Mouse (Mus musculus): Measurements from ENCODE around the gene Olfr1028. TPM values are rescaled to one million over a fixed set of nuclear protein-coding genes. Genes with fewer than 3 reads are reported as not detected.

Gene Olfr1028
- total and polyA plus RNA-seq, 3 experiments = not detected

DNA sequence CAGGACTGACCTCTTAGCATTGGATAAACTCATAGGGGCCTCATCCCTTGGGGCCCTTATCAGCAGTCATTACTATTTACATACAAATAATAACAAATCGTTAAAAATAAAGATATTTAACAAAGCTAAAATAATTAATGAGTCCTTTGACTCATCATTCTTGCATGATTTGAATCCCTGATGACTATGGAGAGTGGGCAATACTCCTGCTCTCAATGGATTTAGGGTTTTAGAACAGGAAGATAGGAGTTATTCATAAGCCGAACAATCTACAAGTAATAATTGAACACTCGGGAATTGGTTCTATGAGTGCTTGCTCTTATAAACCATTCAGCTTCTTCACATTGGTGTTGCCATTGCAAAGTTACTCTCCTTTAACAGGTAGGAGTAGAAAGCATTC is 29.0 kb upstream of the Olfr1028 start, which contains the start of gene Olfr1026:
Olfr1026 (plus strand) TSS at position 301 of the 400 bp plus-strand sequence.
- TF ChIP-seq CTCF (conservative IDR thresholded peaks at IDR 0.05 in 1 of 2, IDR thresholded peaks at IDR 0.05 in 1 of 2; ENCODE audit: low read depth in 2 of 2, low read length in 2 of 2) = no peak
- no peak for TF ChIP-seq CHD2 (IDR thresholded peaks at IDR 0.05; ENCODE audit: low read length)
- TF ChIP-seq HCFC1 (IDR thresholded peaks at IDR 0.05; ENCODE audit: low read depth, low read length) = no peak
- no peak for TF ChIP-seq ELF1 (IDR thresholded peaks at IDR 0.05; ENCODE audit: low read depth, low read length)
- TF ChIP-seq ZKSCAN1 (IDR thresholded peaks at IDR 0.05; ENCODE audit: borderline replicate concordance, low read depth, low read length) = no peak
- TF ChIP-seq UBTF (IDR thresholded peaks at IDR 0.05; ENCODE audit: low read depth, low read length) = no peak
- no peak for TF ChIP-seq CHD1 (IDR thresholded peaks at IDR 0.05; ENCODE audit: low read depth, low read length)
- TF ChIP-seq MAZ (IDR thresholded peaks at IDR 0.05; ENCODE audit: low read depth, low read length) = no peak
- TF ChIP-seq RAD21 (IDR thresholded peaks at IDR 0.05; ENCODE audit: low read depth, low read length) = no peak
- TF ChIP-seq TBP (conservative IDR thresholded peaks at IDR 0.05; ENCODE audit: low read depth, low read length) = no peak
- no peak for TF ChIP-seq EP300 (IDR thresholded peaks at IDR 0.05; ENCODE audit: low read length)
- no peak for TF ChIP-seq RCOR1 (conservative IDR thresholded peaks at IDR 0.05; ENCODE audit: low read depth, low read length)
- no peak for TF ChIP-seq NRF1 (IDR thresholded peaks at IDR 0.05; ENCODE audit: low read depth, low read length)
- TF ChIP-seq MAX (IDR thresholded peaks at IDR 0.05; ENCODE audit: low read length) = no peak
- TF ChIP-seq SMC3 (IDR thresholded peaks at IDR 0.05; ENCODE audit: low read depth, low read length) = no peak
- TF ChIP-seq MXI1 (IDR thresholded peaks at IDR 0.05; ENCODE audit: low read depth, low read length) = no peak
- Histone ChIP-seq H3K4me3 (replicated peaks in 1 of 3; ENCODE audit: low read depth in 2 of 3, low read length in 2 of 3, poor library complexity in 1 of 3) (no peak within 1 kb of the TSS), H3K27me3 (replicated peaks) (no peaks in the 10 kb centered on the region), H3K27ac (ENCODE audit: insufficient read depth, low read depth) (no peak within 1 kb of the TSS), H3K9ac (ENCODE audit: insufficient read depth, low read depth) (no peak within 1 kb of the TSS), H3K79me2 (replicated peaks; ENCODE audit: control insufficient read depth, extremely low read depth, insufficient read depth, poor library complexity, severe bottlenecking) (no peaks in the 10 kb centered on the region), H3K36me3 (replicated peaks in 1 of 2; ENCODE audit: control insufficient read depth in 1 of 2, insufficient read depth in 1 of 2, low read length in 1 of 2) (no peaks in the 10 kb centered on the region), H3K4me1 (ENCODE audit: control insufficient read depth in 1 of 2, insufficient read depth in 2 of 2) (no peaks in the 10 kb centered on the region), H3K4me2 (ENCODE audit: insufficient read depth, low read depth, poor library complexity, severe bottlenecking) (no peak within 1 kb of the TSS), H3K9me3 (replicated peaks; ENCODE audit: low read length) (peaks cover 13% of the 10 kb centered on the region)
- no peak for DNase-seq (ENCODE audit: extremely low read depth)
- dilution Hi-C loops (cut with MboI; ENCODE audit: extremely low pct_ligation_motif_present, extremely low pct_unique_long_range_greater_than_20kb, low sequenced_read_pairs) (no loop called here), in situ Hi-C loops (cut with MboI; ENCODE audit: low pct_ligation_motif_present, low pct_unique_long_range_greater_than_20kb, low sequenced_read_pairs) (no loop called here)

DNA sequence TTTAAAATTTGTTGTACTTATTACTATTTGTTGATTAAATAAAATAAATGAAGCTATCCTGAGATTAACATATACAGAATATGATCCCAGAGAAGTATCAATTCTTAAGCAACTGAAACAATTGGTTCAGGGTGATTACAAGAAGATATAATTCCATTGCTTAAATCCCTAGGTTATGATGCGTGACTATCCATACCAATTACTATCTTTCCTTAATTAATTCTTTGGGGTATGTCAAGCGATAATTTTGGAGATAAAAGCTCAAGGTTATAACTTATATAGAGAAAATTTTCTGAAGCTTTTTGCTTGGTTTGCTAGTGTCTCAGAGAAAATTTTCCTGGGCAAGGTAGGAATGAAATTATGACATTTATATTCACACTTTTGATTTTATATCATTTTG is 23.4 kb downstream of the Olfr1028 start, which contains the start of gene Olfr1029:
Olfr1029 (plus strand) TSS at position 301 of the 400 bp plus-strand sequence.
- H3K4me3 ChIP-seq (replicated peaks in 1 of 3; ENCODE audit: low read depth in 2 of 3, low read length in 2 of 3, poor library complexity in 1 of 3) = no peak within 1 kb of the TSS
- no peaks in the 10 kb centered on the region for H3K79me2 ChIP-seq (replicated peaks; ENCODE audit: control insufficient read depth, extremely low read depth, insufficient read depth, poor library complexity, severe bottlenecking)
- no peaks in the 10 kb centered on the region for H3K27me3 ChIP-seq (replicated peaks)
- no peaks in the 10 kb centered on the region for H3K4me1 ChIP-seq (ENCODE audit: control insufficient read depth in 1 of 2, insufficient read depth in 2 of 2)
- no peak within 1 kb of the TSS for H3K27ac ChIP-seq (ENCODE audit: insufficient read depth, low read depth)
- H3K9me3 ChIP-seq (replicated peaks; ENCODE audit: low read length) = peaks cover 7% of the 10 kb centered on the region
- TF ChIP-seq MAFK (IDR thresholded peaks at IDR 0.05; ENCODE audit: insufficient replicate concordance, low read length) (no peak), MYC (IDR thresholded peaks at IDR 0.05; ENCODE audit: low read depth, low read length) (no peak), CHD1 (IDR thresholded peaks at IDR 0.05; ENCODE audit: low read depth, low read length) (no peak)
- no peak for DNase-seq (ENCODE audit: extremely low read depth)
- H3K36me3 ChIP-seq (replicated peaks in 1 of 2; ENCODE audit: control insufficient read depth in 1 of 2, insufficient read depth in 1 of 2, low read length in 1 of 2) = no peaks in the 10 kb centered on the region
- dilution Hi-C loops (cut with MboI; ENCODE audit: extremely low pct_ligation_motif_present, extremely low pct_unique_long_range_greater_than_20kb, low sequenced_read_pairs) = no loop called here
- in situ Hi-C loops (cut with MboI; ENCODE audit: low pct_ligation_motif_present, low pct_unique_long_range_greater_than_20kb, low sequenced_read_pairs) = no loop called here
- no peak within 1 kb of the TSS for H3K4me2 ChIP-seq (ENCODE audit: insufficient read depth, low read depth, poor library complexity, severe bottlenecking)
- no peak within 1 kb of the TSS for H3K9ac ChIP-seq (ENCODE audit: insufficient read depth, low read depth)
